Mouse (Mus musculus): ENCODE results near the gene Mief2.

GRCm38 (mm10) chr11:60706696-60707480 lies 21.3 kb upstream of the Mief2 start:
- TF ChIP-seq CTCF (IDR thresholded peaks at IDR 0.05; ENCODE audit: control insufficient read depth, insufficient read depth, insufficient read length) = no peak
- no peak for TF ChIP-seq USF1 (IDR thresholded peaks at IDR 0.05; ENCODE audit: low read depth)
- TF ChIP-seq MAX (IDR thresholded peaks at IDR 0.05) = no peak
